Mouse (Mus musculus): ENCODE measurements around the gene Prdm1. TPM values are rescaled to one million over a fixed set of nuclear protein-coding genes. Genes with fewer than 3 reads are reported as not detected.

Gene Prdm1
- polyA plus RNA-seq, 1 experiment from 2014 or later = 0.63 TPM

GRCm38 (mm10) chr10:44454111-44454510 is 74.2 kb downstream of the Prdm1 start:
- no peak for ATAC-seq (ENCODE audit: low FRiP score)
- 79% methylated on average over 2 of the region's 2 CpGs for WGBS
- Histone ChIP-seq H3K36me3 (no peaks in the 10 kb centered on the region), H3K27ac (replicated peaks) (no peak overlapping the region), H3K9ac (replicated peaks) (no peak overlapping the region), H3K9me3 (replicated peaks) (no peaks in the 10 kb centered on the region), H3K4me2 (no peak overlapping the region), H3K4me3 (replicated peaks) (no peak overlapping the region), H3K4me1 (peaks cover 18% of the 10 kb centered on the region), H3K27me3 (replicated peaks) (peaks cover 20% of the 10 kb centered on the region)

GRCm38 (mm10) chr10:44450835-44451234 is 77.5 kb downstream of the Prdm1 start:
- Histone ChIP-seq H3K4me1 (no peaks in the 10 kb centered on the region), H3K4me3 (replicated peaks) (no peak overlapping the region), H3K27me3 (replicated peaks) (peaks cover 4% of the 10 kb centered on the region), H3K36me3 (no peaks in the 10 kb centered on the region), H3K27ac (replicated peaks) (no peak overlapping the region), H3K9me3 (replicated peaks) (no peaks in the 10 kb centered on the region), H3K4me2 (no peak overlapping the region), H3K9ac (replicated peaks) (no peak overlapping the region)
- WGBS = 93% methylated on average over 2 of the region's 2 CpGs
- no peak for ATAC-seq (ENCODE audit: low FRiP score)

GRCm38 (mm10) chr10:44450108-44450507 is 78.2 kb downstream of the Prdm1 start:
- H3K9ac ChIP-seq (replicated peaks) = no peak overlapping the region
- no peaks in the 10 kb centered on the region for H3K27me3 ChIP-seq (replicated peaks)
- no peak overlapping the region for H3K4me2 ChIP-seq
- no peak overlapping the region for H3K4me3 ChIP-seq (replicated peaks)
- H3K4me1 ChIP-seq = no peaks in the 10 kb centered on the region
- H3K36me3 ChIP-seq = no peaks in the 10 kb centered on the region
- no peak for ATAC-seq (ENCODE audit: low FRiP score)
- no peak overlapping the region for H3K27ac ChIP-seq (replicated peaks)
- 81% methylated on average over 13 of the region's 13 CpGs for WGBS
- H3K9me3 ChIP-seq (replicated peaks) = no peaks in the 10 kb centered on the region

GRCm38 (mm10) chr10:44449666-44450065 is 78.6 kb downstream of the Prdm1 start:
- H3K4me3 ChIP-seq (replicated peaks) = no peak overlapping the region
- no peak overlapping the region for H3K4me2 ChIP-seq
- no peak overlapping the region for H3K9ac ChIP-seq (replicated peaks)
- WGBS = 65% methylated on average over 5 of the region's 5 CpGs
- ATAC-seq (ENCODE audit: low FRiP score) = no peak
- no peaks in the 10 kb centered on the region for H3K36me3 ChIP-seq
- no peaks in the 10 kb centered on the region for H3K9me3 ChIP-seq (replicated peaks)
- no peaks in the 10 kb centered on the region for H3K4me1 ChIP-seq
- H3K27me3 ChIP-seq (replicated peaks) = no peaks in the 10 kb centered on the region
- no peak overlapping the region for H3K27ac ChIP-seq (replicated peaks)

- H3K4me2 ChIP-seq = no peak overlapping the region
- no peaks in the 10 kb centered on the region for H3K27me3 ChIP-seq (replicated peaks)
- no peak for ATAC-seq (ENCODE audit: low FRiP score)
- H3K9me3 ChIP-seq (replicated peaks) = no peaks in the 10 kb centered on the region
- no peaks in the 10 kb centered on the region for H3K36me3 ChIP-seq
- H3K4me3 ChIP-seq (replicated peaks) = no peak overlapping the region
- no peak overlapping the region for H3K27ac ChIP-seq (replicated peaks)
- WGBS = 64% methylated on average over 12 of the region's 12 CpGs
- no peak overlapping the region for H3K9ac ChIP-seq (replicated peaks)
- no peaks in the 10 kb centered on the region for H3K4me1 ChIP-seq
These were observed 80.1 kb downstream of the Prdm1 start for GRCm38 (mm10) chr10:44448165-44448564.

- Histone ChIP-seq H3K4me1 (no peaks in the 10 kb centered on the region), H3K36me3 (no peaks in the 10 kb centered on the region), H3K9me3 (replicated peaks) (no peaks in the 10 kb centered on the region), H3K4me3 (replicated peaks) (no peak overlapping the region), H3K27ac (replicated peaks) (no peak overlapping the region), H3K27me3 (replicated peaks) (no peaks in the 10 kb centered on the region), H3K9ac (replicated peaks) (no peak overlapping the region), H3K4me2 (no peak overlapping the region)
- 88% methylated on average over 14 of the region's 14 CpGs for WGBS
- no peak for ATAC-seq (ENCODE audit: low FRiP score)
These were observed 80.7 kb downstream of the Prdm1 start for GRCm38 (mm10) chr10:44447406-44448139.

GRCm38 (mm10) chr10:44447001-44447400 is 81.3 kb downstream of the Prdm1 start:
- Histone ChIP-seq H3K4me3 (replicated peaks) (no peak overlapping the region), H3K36me3 (no peaks in the 10 kb centered on the region), H3K9ac (replicated peaks) (no peak overlapping the region), H3K27me3 (replicated peaks) (no peaks in the 10 kb centered on the region), H3K9me3 (replicated peaks) (no peaks in the 10 kb centered on the region), H3K4me2 (no peak overlapping the region), H3K4me1 (no peaks in the 10 kb centered on the region), H3K27ac (replicated peaks) (no peak overlapping the region)
- 93% methylated on average over 10 of the region's 10 CpGs for WGBS
- ATAC-seq (ENCODE audit: low FRiP score) = no peak

- Histone ChIP-seq H3K27ac (replicated peaks) (no peak overlapping the region), H3K4me2 (no peak overlapping the region), H3K4me3 (replicated peaks) (no peak overlapping the region), H3K4me1 (no peaks in the 10 kb centered on the region), H3K9ac (replicated peaks) (no peak overlapping the region), H3K27me3 (replicated peaks) (no peaks in the 10 kb centered on the region), H3K36me3 (no peaks in the 10 kb centered on the region), H3K9me3 (replicated peaks) (no peaks in the 10 kb centered on the region)
- WGBS = 79% methylated on average over 4 of the region's 4 CpGs
- no peak for ATAC-seq (ENCODE audit: low FRiP score)
These were observed 83.9 kb downstream of the Prdm1 start for GRCm38 (mm10) chr10:44444415-44444814.

GRCm38 (mm10) chr10:44443696-44444095 is 84.6 kb downstream of the Prdm1 start:
- Histone ChIP-seq H3K9me3 (replicated peaks) (no peaks in the 10 kb centered on the region), H3K36me3 (no peaks in the 10 kb centered on the region), H3K27ac (replicated peaks) (no peak overlapping the region), H3K4me3 (replicated peaks) (no peak overlapping the region), H3K9ac (replicated peaks) (no peak overlapping the region), H3K4me1 (no peaks in the 10 kb centered on the region), H3K27me3 (replicated peaks) (no peaks in the 10 kb centered on the region), H3K4me2 (no peak overlapping the region)
- WGBS = 86% methylated on average over 12 of the region's 12 CpGs
- no peak for ATAC-seq (ENCODE audit: low FRiP score)

GRCm38 (mm10) chr10:44439732-44440131 is 88.6 kb downstream of the Prdm1 start:
- no peaks in the 10 kb centered on the region for H3K36me3 ChIP-seq
- no peak overlapping the region for H3K4me3 ChIP-seq (replicated peaks)
- no peak overlapping the region for H3K27ac ChIP-seq (replicated peaks)
- H3K27me3 ChIP-seq (replicated peaks) = no peaks in the 10 kb centered on the region
- WGBS = 94% methylated on average over 11 of the region's 11 CpGs
- H3K9ac ChIP-seq (replicated peaks) = no peak overlapping the region
- ATAC-seq (ENCODE audit: low FRiP score) = no peak
- no peak overlapping the region for H3K4me2 ChIP-seq
- no peaks in the 10 kb centered on the region for H3K9me3 ChIP-seq (replicated peaks)
- no peaks in the 10 kb centered on the region for H3K4me1 ChIP-seq

GRCm38 (mm10) chr10:44437614-44438013 is 90.7 kb downstream of the Prdm1 start:
- no peaks in the 10 kb centered on the region for H3K36me3 ChIP-seq
- H3K27ac ChIP-seq (replicated peaks) = no peak overlapping the region
- no peak overlapping the region for H3K9ac ChIP-seq (replicated peaks)
- H3K4me2 ChIP-seq = no peak overlapping the region
- WGBS = 94% methylated on average over 1 of the region's 1 CpGs
- H3K27me3 ChIP-seq (replicated peaks) = no peaks in the 10 kb centered on the region
- no peak overlapping the region for H3K4me3 ChIP-seq (replicated peaks)
- H3K4me1 ChIP-seq = no peaks in the 10 kb centered on the region
- H3K9me3 ChIP-seq (replicated peaks) = no peaks in the 10 kb centered on the region
- no peak for ATAC-seq (ENCODE audit: low FRiP score)

GRCm38 (mm10) chr10:44435956-44436355 is 92.3 kb downstream of the Prdm1 start:
- Histone ChIP-seq H3K9ac (replicated peaks) (no peak overlapping the region), H3K36me3 (no peaks in the 10 kb centered on the region), H3K27ac (replicated peaks) (no peak overlapping the region), H3K4me3 (replicated peaks) (no peak overlapping the region), H3K4me2 (no peak overlapping the region), H3K9me3 (replicated peaks) (no peaks in the 10 kb centered on the region), H3K27me3 (replicated peaks) (no peaks in the 10 kb centered on the region), H3K4me1 (no peaks in the 10 kb centered on the region)
- WGBS = 88% methylated on average over 4 of the region's 4 CpGs
- no peak for ATAC-seq (ENCODE audit: low FRiP score)

Data from neural tube, embryonic 15.5 days (tissue).